Mouse (Mus musculus): ENCODE measurements around the gene Glp2r. TPM values are rescaled to one million over a fixed set of nuclear protein-coding genes. Genes with fewer than 3 reads are reported as not detected.

Glp2r gene
- polyA plus RNA-seq, 1 experiment: not detected

- no peak overlapping the region for H3K4me3 ChIP-seq (ENCODE audit: insufficient read depth, low read depth, low read length)
- H3K27ac ChIP-seq (replicated peaks; ENCODE audit: low read depth, low read length): no peak overlapping the region
- no peaks in the 10 kb centered on the region for H3K4me1 ChIP-seq (ENCODE audit: control insufficient read depth, insufficient read depth, insufficient read length, low read length)
Observed at GRCm38 (mm10) chr11:67756287-67756686, 14.7 kb downstream of the Glp2r start.

GRCm38 (mm10) chr11:67741569-67741968 is 29.4 kb downstream of the Glp2r start:
- Histone ChIP-seq H3K4me1 (ENCODE audit: control insufficient read depth, insufficient read depth, insufficient read length, low read length) (no peaks in the 10 kb centered on the region), H3K27ac (replicated peaks; ENCODE audit: low read depth, low read length) (no peak overlapping the region), H3K4me3 (ENCODE audit: insufficient read depth, low read depth, low read length) (no peak overlapping the region)

GRCm38 (mm10) chr11:67738846-67739490 is 32.0 kb downstream of the Glp2r start:
- no peak overlapping the region for H3K27ac ChIP-seq (replicated peaks; ENCODE audit: low read depth, low read length)
- H3K4me1 ChIP-seq (ENCODE audit: control insufficient read depth, insufficient read depth, insufficient read length, low read length): no peaks in the 10 kb centered on the region
- H3K4me3 ChIP-seq (ENCODE audit: insufficient read depth, low read depth, low read length): no peak overlapping the region

DNA sequence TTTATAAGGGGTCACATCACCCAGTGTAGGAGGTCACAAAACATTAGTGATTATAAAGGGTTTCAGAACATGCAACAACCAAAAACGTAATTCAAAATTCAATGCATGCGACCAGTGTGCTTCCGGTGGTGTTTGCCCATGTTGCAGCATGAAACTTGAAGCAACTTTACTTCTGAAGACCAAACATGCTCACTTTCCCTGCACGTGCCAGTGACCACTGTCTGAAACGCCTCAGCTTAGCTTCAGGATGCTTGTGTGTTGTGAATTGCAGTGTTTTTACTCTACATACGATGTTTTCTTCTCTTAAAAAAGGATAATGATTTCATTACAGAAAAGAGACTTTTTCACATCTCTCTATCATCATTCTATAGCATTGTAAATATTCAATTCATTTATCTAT is 32.6 kb downstream of the Glp2r start:
- Histone ChIP-seq H3K4me3 (ENCODE audit: insufficient read depth, low read depth, low read length) (no peak overlapping the region), H3K4me1 (ENCODE audit: control insufficient read depth, insufficient read depth, insufficient read length, low read length) (no peaks in the 10 kb centered on the region), H3K27ac (replicated peaks; ENCODE audit: low read depth, low read length) (no peak overlapping the region)

DNA sequence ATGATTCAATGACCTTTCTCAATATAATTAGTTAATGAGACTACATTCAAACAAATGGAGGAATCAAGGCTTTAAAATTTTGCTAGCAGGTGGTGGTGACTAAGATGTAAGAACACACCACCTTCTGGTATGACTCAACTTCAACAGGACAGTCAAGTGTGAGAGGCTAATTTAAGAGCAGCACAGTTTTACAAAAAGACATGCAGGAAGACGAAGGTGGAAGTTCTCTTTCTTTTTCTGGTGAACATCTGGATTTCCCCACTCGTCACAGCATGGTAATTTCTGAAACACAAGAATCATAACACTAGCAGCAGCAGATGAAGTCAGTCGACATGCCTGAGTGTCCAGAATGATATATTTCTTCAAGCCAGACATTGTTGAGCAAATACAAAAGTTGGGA is 36.4 kb downstream of the Glp2r start:
- no peak overlapping the region for H3K27ac ChIP-seq (replicated peaks; ENCODE audit: low read depth, low read length)
- no peaks in the 10 kb centered on the region for H3K4me1 ChIP-seq (ENCODE audit: control insufficient read depth, insufficient read depth, insufficient read length, low read length)
- no peak overlapping the region for H3K4me3 ChIP-seq (ENCODE audit: insufficient read depth, low read depth, low read length)

DNA sequence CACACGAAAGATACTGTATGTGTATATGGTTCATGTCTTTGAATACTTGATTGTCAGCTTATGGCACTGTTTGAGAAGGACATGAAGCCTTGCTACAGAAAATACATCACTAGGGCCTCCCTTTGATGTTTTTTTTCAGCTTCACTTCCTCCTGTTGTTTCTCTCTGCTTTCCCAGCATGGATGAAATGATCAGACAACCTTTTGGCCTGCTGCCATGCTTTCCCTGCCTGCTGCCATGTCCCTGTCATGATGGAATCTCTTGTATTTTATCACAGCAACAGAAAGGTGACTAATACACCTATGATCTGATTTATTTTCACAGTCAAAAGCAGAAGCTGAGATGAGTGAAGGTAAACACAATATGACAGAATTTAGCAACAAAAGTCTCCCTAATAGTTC is 37.2 kb downstream of the Glp2r start:
- Histone ChIP-seq H3K4me3 (ENCODE audit: insufficient read depth, low read depth, low read length) (no peak overlapping the region), H3K4me1 (ENCODE audit: control insufficient read depth, insufficient read depth, insufficient read length, low read length) (no peaks in the 10 kb centered on the region), H3K27ac (replicated peaks; ENCODE audit: low read depth, low read length) (no peak overlapping the region)

- Histone ChIP-seq H3K4me3 (ENCODE audit: insufficient read depth, low read depth, low read length) (no peak overlapping the region), H3K27ac (replicated peaks; ENCODE audit: low read depth, low read length) (no peak overlapping the region), H3K4me1 (ENCODE audit: control insufficient read depth, insufficient read depth, insufficient read length, low read length) (no peaks in the 10 kb centered on the region)
Observed at GRCm38 (mm10) chr11:67731056-67731455, 39.9 kb downstream of the Glp2r start.

GRCm38 (mm10) chr11:67728726-67729125 is 42.2 kb downstream of the Glp2r start:
- Histone ChIP-seq H3K27ac (replicated peaks; ENCODE audit: low read depth, low read length) (no peak overlapping the region), H3K4me3 (ENCODE audit: insufficient read depth, low read depth, low read length) (no peak overlapping the region), H3K4me1 (ENCODE audit: control insufficient read depth, insufficient read depth, insufficient read length, low read length) (no peaks in the 10 kb centered on the region)

DNA sequence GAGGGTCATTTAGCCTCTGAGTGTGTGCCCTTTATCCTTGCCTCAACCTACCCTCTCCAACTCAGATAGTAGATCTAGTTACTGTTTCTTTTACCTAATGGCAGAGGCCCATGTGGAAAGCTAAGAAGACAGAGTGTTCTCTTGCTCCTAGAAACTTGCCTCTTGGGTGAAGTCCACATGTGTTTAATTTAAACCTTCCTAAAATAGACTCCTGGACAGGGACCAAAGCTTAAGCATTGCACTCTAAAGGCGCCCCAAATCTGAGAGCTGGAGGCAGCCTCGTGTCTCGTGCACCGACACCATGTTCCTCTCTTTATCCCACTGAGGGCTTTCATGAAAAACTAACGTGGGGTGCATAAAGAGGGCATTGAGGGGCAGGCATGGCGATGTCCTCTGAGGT is 43.9 kb downstream of the Glp2r start:
- Histone ChIP-seq H3K27ac (replicated peaks; ENCODE audit: low read depth, low read length) (no peak overlapping the region), H3K4me1 (ENCODE audit: control insufficient read depth, insufficient read depth, insufficient read length, low read length) (no peaks in the 10 kb centered on the region), H3K4me3 (ENCODE audit: insufficient read depth, low read depth, low read length) (no peak overlapping the region)

DNA sequence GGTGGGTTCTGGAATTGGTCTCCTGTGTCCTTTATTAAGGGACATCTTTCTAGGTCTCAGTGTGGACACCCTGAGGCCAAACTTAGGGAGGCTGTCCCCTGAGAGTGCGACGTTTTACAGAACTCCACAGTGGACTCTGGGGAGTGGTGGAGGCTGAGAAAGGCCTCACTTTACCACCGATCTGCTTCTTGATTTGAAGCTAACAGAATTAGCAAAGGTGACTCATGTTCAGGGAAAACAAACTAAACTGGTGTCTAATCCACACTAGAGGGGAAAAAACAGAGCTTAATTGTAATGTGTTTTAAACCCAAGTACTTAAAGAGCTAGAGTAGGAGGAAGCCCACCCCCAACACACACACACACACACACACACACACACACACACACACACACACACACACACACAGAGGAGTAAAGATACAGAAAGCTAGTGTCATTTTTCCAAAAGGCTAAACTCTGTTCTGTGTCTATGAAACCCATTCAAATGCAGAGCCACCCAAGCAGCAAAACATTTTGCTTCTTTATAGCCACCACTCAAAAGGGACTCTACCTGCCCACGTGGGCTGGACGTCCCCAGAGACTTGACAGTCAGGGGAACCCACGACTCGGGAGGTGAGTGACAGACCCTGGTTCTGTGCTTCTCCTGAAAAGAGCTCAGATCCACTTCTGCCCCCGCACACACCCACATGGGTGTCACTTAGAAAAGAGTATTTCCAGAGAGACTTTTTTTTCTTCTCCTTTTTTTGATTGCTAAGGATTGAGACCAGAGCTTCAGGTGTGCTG is 47.5 kb downstream of the Glp2r start:
- no peaks in the 10 kb centered on the region for H3K4me1 ChIP-seq (ENCODE audit: control insufficient read depth, insufficient read depth, insufficient read length, low read length)
- no peak overlapping the region for H3K27ac ChIP-seq (replicated peaks; ENCODE audit: low read depth, low read length)
- H3K4me3 ChIP-seq (ENCODE audit: insufficient read depth, low read depth, low read length): no peak overlapping the region

- no peak overlapping the region for H3K27ac ChIP-seq (replicated peaks; ENCODE audit: low read depth, low read length)
- no peaks in the 10 kb centered on the region for H3K4me1 ChIP-seq (ENCODE audit: control insufficient read depth, insufficient read depth, insufficient read length, low read length)
- no peak overlapping the region for H3K4me3 ChIP-seq (ENCODE audit: insufficient read depth, low read depth, low read length)
Observed at GRCm38 (mm10) chr11:67722399-67723156, 48.4 kb downstream of the Glp2r start.

- no peak overlapping the region for H3K4me3 ChIP-seq (ENCODE audit: insufficient read depth, low read depth, low read length)
- H3K4me1 ChIP-seq (ENCODE audit: control insufficient read depth, insufficient read depth, insufficient read length, low read length): no peaks in the 10 kb centered on the region
- H3K27ac ChIP-seq (replicated peaks; ENCODE audit: low read depth, low read length): no peak overlapping the region
Observed at GRCm38 (mm10) chr11:67721485-67721884, 49.5 kb downstream of the Glp2r start.

DNA sequence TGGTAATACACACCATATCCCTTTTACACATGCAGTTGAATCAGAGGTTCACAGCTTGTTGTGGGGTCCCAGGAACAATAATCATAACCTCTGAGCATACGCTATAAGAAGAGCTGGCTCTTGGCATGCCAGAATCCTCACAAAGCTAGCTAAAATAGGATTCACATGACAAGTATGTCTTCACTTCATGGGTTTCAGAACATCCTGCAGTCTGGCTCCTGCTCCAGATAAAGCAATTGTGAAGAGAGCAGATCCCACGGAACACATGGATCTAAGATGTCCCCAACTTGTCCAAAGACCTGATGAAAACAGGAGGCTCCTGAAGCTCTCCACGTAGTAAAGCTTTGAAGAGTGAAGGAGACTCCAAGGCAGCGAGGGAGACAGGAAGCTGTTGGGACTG is 55.6 kb downstream of the Glp2r start:
- no peak overlapping the region for H3K4me3 ChIP-seq (ENCODE audit: insufficient read depth, low read depth, low read length)
- no peak overlapping the region for H3K27ac ChIP-seq (replicated peaks; ENCODE audit: low read depth, low read length)
- no peaks in the 10 kb centered on the region for H3K4me1 ChIP-seq (ENCODE audit: control insufficient read depth, insufficient read depth, insufficient read length, low read length)

GRCm38 (mm10) chr11:67712976-67713375 is 58.0 kb downstream of the Glp2r start:
- Histone ChIP-seq H3K4me1 (ENCODE audit: control insufficient read depth, insufficient read depth, insufficient read length, low read length) (no peaks in the 10 kb centered on the region), H3K4me3 (ENCODE audit: insufficient read depth, low read depth, low read length) (no peak overlapping the region), H3K27ac (replicated peaks; ENCODE audit: low read depth, low read length) (no peak overlapping the region)

- H3K4me3 ChIP-seq (ENCODE audit: insufficient read depth, low read depth, low read length): no peak within 1 kb of the TSS
- no peak within 1 kb of the TSS for H3K27ac ChIP-seq (replicated peaks; ENCODE audit: low read depth, low read length)
- H3K4me1 ChIP-seq (ENCODE audit: control insufficient read depth, insufficient read depth, insufficient read length, low read length): no peaks in the 10 kb centered on the region
Observed at GRCm38 (mm10) chr11:67694703-67695376, 76.1 kb downstream of the Glp2r start, which contains the start of gene Rcvrn. Gene Rcvrn, plus strand, starts transcription at chr11:67695326.

Data from brown adipose tissue, adult 24 weeks (tissue).